Mouse (Mus musculus) spleen, adult 2 months (tissue): Measurements from ENCODE around the gene Ppm1b. TPM values are rescaled to one million over a fixed set of nuclear protein-coding genes. Genes with fewer than 3 reads are reported as not detected.
"Not testable (repeated sequence)": the region's sequence is repeated elsewhere in the genome, so short reads cannot be mapped to it uniquely, and the experiment has no call there.

Experiments used
- DNase-seq, 2 experiments: peaks; one replicate each; pipeline versions ENCODE4 v3.0.0 to v3.0.0-alpha.2; 2012 to 2021; ENCODE audit warnings: low spot score in 2 of 2, low read depth in 1 of 2
- H3K27ac ChIP-seq: fragments of 200-500 bp; 2 replicates; pipeline ENCODE4 v1.5.1; 2012; ENCODE audit warnings: low read length, inconsistent platforms; ENCODE audit not compliant: insufficient read depth
- H3K27me3 ChIP-seq: fragments of 200-500 bp; 2 replicates; pipeline ENCODE4 v1.6.1; 2012; ENCODE audit warnings: mild to moderate bottlenecking, moderate library complexity, low read length, inconsistent platforms; ENCODE audit not compliant: control insufficient read depth, insufficient read depth
- H3K36me3 ChIP-seq: fragments of 200-500 bp; 2 replicates; pipeline ENCODE4 v1.6.1; 2012; ENCODE audit warnings: mild to moderate bottlenecking, low read length, inconsistent platforms; ENCODE audit not compliant: control insufficient read depth, insufficient read depth
- H3K4me1 ChIP-seq: fragments of 200-500 bp; 2 replicates; pipeline ENCODE4 v1.6.1; 2011; ENCODE audit warnings: inconsistent platforms; ENCODE audit not compliant: control insufficient read depth, insufficient read depth, insufficient read length
- H3K4me3 ChIP-seq: fragments of 200-500 bp; 2 replicates; pipeline ENCODE4 v1.5.1; 2011; ENCODE audit warnings: mild to moderate bottlenecking, inconsistent platforms; ENCODE audit not compliant: insufficient read depth, insufficient read length; ENCODE audit errors: extremely low read depth
- CTCF ChIP-seq: fragments of 200-500 bp; IDR thresholded peaks from 2 replicates; pipeline ENCODE4 v1.5.1; 2011; ENCODE audit warnings: mild to moderate bottlenecking, inconsistent platforms; ENCODE audit not compliant: insufficient read depth, insufficient read length, insufficient replicate concordance; ENCODE audit errors: extremely low read depth
- POLR2A ChIP-seq: fragments of 200-500 bp; IDR thresholded peaks from 2 replicates; pipeline ENCODE4 v1.6.1; 2011; ENCODE audit warnings: low read depth, low read length, inconsistent platforms
- WGBS: fragments of 180-500 bp; shearing (Covaris S2); methylation state at CpG from one replicate; pipeline ENCODE4 v1.1.7; 2018; 5-methylcytosine and 5-hydroxymethylcytosine counted together
- polyA plus RNA-seq: library from polyadenylated mRNA; depleted of rRNA; stranded (reverse); fragments of >200 nt; gene quantifications from 2 replicates; pipeline ENCODE4 v1.2.3, GENCODE M21; 2012; rRNA removed

Gene Ppm1b
- polyA plus RNA-seq = 12.8 and 13.1 TPM in 2 replicates

- peak within 1 kb of the TSS; percentile 65 for H3K4me3 ChIP-seq
- no peak for TF ChIP-seq POLR2A
- TF ChIP-seq CTCF = no peak
- no peak for DNase-seq
- H3K27ac ChIP-seq = peak within 1 kb of the TSS; percentile 96
- peaks cover 5% of the 10 kb centered on the region for H3K4me1 ChIP-seq
- no peaks in the 10 kb centered on the region for H3K27me3 ChIP-seq
- WGBS = 35% methylated on average over 9 of the region's 9 CpGs
- H3K36me3 ChIP-seq = no peaks in the 10 kb centered on the region
Observed at GRCm38 (mm10) chr17:84956441-84956840, at the start of gene Ppm1b. Gene Ppm1b, plus strand, starts transcription at chr17:84956741.

DNA sequence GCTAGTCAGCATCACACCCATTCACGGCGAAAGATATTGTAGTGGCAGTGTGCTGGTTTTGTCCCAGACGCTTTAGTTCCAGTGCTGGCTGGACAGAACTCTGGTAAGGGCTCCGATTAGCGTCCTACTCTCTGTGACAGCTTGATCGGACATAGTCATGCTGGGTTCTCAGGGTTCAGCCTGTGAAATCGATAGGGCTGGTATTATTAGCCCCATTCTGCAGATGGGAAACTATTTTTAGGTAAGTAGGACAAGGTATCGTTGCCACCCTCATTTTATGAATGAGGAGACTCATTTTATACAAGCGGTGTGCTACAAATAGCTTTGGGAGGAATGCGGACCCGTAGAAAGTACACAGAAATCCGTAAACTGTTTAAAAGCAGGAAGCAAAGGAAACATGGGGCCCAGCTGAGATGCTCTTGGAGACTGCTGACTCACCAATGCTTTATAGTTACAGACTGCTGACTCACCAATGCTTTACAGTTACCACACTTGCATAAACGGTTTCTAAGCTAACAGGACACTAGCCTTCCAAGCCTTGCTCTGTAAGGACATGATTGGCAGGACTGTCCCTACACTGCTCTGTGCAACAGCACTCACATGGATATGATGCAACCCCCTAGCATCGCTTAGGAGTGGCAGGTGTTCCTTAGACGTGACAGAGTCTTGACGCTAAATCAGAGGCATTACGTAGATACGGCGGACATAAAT, 34.7 kb upstream of the Ppm1b start:
- Histone ChIP-seq H3K27me3 (no peaks in the 10 kb centered on the region), H3K4me3 (no peak overlapping the region; the same call in 1 of the 2 replicates), H3K36me3 (no peaks in the 10 kb centered on the region), H3K4me1 (no peaks in the 10 kb centered on the region), H3K27ac (no peak overlapping the region)
- TF ChIP-seq POLR2A (no peak), CTCF (no peak)
- WGBS = 73% methylated on average over 19 of the region's 19 CpGs
- DNase-seq = no peak

- TF ChIP-seq POLR2A (no peak), CTCF (no peak)
- H3K27ac ChIP-seq = no peak overlapping the region
- no peak overlapping the region for H3K4me3 ChIP-seq
- H3K36me3 ChIP-seq = no peaks in the 10 kb centered on the region
- no peaks in the 10 kb centered on the region for H3K27me3 ChIP-seq
- DNase-seq = no peak
- WGBS = 89% methylated on average over 5 of the region's 5 CpGs
- no peaks in the 10 kb centered on the region for H3K4me1 ChIP-seq
Observed at GRCm38 (mm10) chr17:84924779-84925178, 31.8 kb upstream of the Ppm1b start.

DNA sequence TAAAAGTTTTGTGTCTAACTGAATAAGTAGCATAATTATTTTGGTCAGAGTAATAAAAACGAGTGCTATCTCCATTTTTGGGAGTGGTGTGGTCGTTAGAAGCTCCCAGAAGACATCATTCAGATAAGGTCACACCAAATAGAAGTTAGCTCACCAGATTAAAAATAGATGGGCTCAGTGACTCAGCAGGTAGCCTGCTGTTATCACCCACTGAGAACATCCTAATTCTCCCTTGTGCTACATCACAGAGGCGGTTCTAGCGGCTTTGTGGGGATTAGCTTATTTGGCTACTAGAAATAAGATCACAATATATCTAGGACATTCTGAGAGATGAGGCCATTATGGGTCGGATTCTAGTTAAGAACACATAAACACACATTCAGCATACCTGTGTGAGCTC, 30.3 kb upstream of the Ppm1b start:
- no peak for DNase-seq
- Histone ChIP-seq H3K4me1 (no peaks in the 10 kb centered on the region), H3K27me3 (no peaks in the 10 kb centered on the region), H3K27ac (no peak overlapping the region), H3K36me3 (no peaks in the 10 kb centered on the region), H3K4me3 (no peak overlapping the region)
- 65% methylated on average over 5 of the region's 5 CpGs for whole genome bisulfite sequencing
- TF ChIP-seq CTCF (no peak), POLR2A (no peak)

DNA sequence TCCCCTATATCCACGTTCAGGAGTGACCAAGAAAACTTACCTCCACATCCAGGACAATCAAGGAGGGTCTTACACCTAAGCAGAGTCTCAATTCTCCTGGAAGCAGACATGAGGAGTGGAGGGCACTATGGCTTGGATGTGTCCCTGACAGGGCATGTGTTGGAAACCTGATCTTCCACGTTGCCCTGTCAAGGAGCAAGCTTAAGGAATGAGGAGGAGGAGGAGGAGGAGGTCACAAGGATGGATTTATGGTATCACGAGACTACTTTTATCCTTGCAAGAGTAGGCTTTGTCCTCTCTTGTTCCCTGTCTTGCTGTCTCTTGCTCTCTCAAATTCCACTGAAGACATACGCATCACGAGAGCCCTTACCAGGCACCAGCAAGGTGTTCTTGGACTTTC, 29.0 kb upstream of the Ppm1b start:
- no peak overlapping the region for H3K4me3 ChIP-seq
- H3K4me1 ChIP-seq = no peaks in the 10 kb centered on the region
- 84% methylated on average over 5 of the region's 5 CpGs for WGBS
- H3K27me3 ChIP-seq = no peaks in the 10 kb centered on the region
- no peak for DNase-seq
- no peak overlapping the region for H3K27ac ChIP-seq
- no peaks in the 10 kb centered on the region for H3K36me3 ChIP-seq
- TF ChIP-seq POLR2A = no peak
- TF ChIP-seq CTCF = no peak

DNA sequence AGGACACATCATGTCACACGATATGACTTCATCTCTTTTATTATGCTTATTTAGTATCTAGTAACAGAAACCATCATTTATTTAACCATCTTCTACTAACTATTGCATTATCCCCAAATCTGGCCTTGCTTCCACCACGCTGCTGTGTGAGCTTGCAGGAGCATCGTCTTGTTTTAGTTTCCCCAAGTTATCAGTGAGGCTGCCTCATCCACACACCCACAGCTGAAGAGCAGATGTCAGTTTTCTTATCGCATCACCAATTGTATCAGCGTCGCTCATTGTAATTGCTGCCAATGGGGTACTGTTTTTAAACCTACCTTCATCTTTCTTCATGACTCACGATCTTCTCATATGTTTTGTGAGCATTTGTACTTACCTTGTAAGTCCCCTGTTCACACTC, 23.6 kb upstream of the Ppm1b start:
- TF ChIP-seq POLR2A = no peak
- no peak for TF ChIP-seq CTCF
- Histone ChIP-seq H3K27me3 (no peaks in the 10 kb centered on the region), H3K4me3 (no peak overlapping the region), H3K4me1 (no peaks in the 10 kb centered on the region), H3K27ac (no peak overlapping the region), H3K36me3 (no peaks in the 10 kb centered on the region)
- WGBS = 84% methylated on average over 7 of the region's 7 CpGs
- no peak for DNase-seq

DNA sequence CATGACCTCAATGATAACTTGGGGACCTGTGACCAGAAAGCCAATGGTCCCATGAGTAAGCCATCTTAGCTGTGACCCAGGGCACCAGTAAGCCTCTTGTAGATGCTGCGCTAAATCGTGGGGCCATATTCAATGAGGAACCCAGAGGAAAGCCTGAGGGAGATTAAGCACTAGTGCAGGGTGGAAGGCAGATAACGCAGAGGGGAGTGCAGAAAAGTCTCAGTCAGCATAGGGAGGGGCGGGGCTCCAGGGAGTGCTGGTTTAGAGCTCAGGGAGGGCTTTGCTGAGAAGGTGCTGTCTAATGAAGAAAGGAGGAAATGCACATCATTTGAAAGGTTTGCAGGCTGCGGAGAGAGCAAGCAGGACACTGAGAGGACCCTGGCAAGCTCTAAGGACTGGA, 22.6 kb upstream of the Ppm1b start:
- no peak for TF ChIP-seq CTCF
- TF ChIP-seq POLR2A = no peak
- Histone ChIP-seq H3K36me3 (no peaks in the 10 kb centered on the region), H3K27me3 (no peaks in the 10 kb centered on the region), H3K4me1 (no peaks in the 10 kb centered on the region), H3K27ac (no peak overlapping the region), H3K4me3 (no peak overlapping the region)
- DNase-seq = no peak
- WGBS = 69% methylated on average over 5 of the region's 5 CpGs

- 56% methylated on average over 4 of the region's 4 CpGs for WGBS
- not testable (repeated sequence) for H3K4me1 ChIP-seq, H3K27ac ChIP-seq
Observed at GRCm38 (mm10) chr17:84935620-84936019, 20.9 kb upstream of the Ppm1b start.

More at GRCm38 (mm10) chr17:84935620-84936019, 20.9 kb upstream of the Ppm1b start:
- not testable (repeated sequence) for H3K27me3 ChIP-seq, H3K36me3 ChIP-seq, H3K4me3 ChIP-seq, DNase-seq
